Mouse (Mus musculus): ENCODE results near the gene Adh5. TPM values are rescaled to one million over a fixed set of nuclear protein-coding genes. Genes with fewer than 3 reads are reported as not detected.
"Not testable (repeated sequence)": the region's sequence is repeated elsewhere in the genome, so short reads cannot be mapped to it uniquely, and the experiment has no call there.

Adh5 gene
- total RNA-seq, 2 experiments from 2014 or later, result 89.4 to 93.7 TPM

GRCm38 (mm10) chr3:138458441-138458840, 15.5 kb downstream of the Adh5 start:
- DNase-seq (ENCODE audit: low spot score in 2 of 2), result no peak

GRCm38 (mm10) chr3:138460260-138460659, 17.4 kb downstream of the Adh5 start:
- no peak for DNase-seq (ENCODE audit: low spot score in 2 of 2)

DNA sequence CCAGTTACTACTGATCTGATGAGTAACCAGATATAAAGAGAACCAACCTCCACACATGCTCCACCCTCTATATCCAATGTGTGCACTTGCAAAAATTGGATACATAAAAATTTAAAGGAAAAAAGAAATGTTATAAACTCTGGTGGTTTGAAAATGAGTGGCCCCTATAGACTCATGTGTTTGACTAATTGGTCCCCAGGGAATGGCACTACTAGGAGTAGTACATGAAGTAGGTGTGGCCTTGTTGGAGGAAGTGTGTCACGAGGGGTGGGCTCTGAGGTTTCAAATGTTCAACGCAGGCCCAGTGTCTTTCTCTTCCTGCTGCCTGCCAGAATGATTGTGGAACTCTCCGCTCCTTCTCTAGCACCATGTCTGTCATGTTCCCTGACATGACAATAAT, 18.9 kb downstream of the Adh5 start:
- DNase-seq (ENCODE audit: low spot score in 2 of 2), result no peak

DNA sequence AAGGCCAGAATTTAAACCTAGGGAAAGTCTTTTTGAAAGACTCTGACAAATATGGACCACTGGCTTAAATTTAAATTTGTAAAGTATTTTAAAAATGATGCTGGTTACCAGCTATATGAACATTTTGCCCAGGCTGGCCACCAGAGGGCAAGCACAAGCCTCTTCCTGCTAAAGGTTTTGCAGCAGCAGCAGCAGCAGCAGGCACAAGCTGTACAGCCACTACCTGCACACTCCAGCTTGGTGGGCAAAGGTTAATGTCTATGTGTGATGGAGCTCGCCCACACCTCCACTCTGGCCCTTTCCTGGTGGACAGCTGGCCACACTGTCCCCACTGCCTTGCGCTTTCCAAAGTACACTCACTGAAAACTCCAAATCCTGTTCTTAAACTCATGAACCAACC, 20.2 kb downstream of the Adh5 start:
- peak in 1 of 2 experiments; percentile 37 for DNase-seq (ENCODE audit: low spot score in 2 of 2)

DNA sequence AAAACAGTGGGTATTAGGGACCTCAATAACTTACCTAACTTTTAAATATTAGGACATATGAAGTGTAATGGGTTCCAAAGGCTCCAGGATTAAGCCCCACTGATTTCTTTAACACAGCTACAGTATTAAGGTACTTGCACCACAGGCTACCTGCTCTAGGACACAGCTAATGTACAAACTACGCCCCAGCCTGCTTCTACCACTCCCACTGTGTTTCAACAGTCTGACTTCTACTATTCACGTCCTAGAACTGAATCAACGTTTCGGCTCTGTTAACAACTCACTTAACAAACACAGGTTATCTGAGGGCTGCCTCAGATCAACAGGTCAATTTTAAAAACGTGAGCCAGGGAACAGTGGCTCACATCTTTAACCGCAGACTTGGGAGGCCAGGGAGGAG, 20.9 kb downstream of the Adh5 start:
- DNase-seq (ENCODE audit: low spot score in 2 of 2), result no peak

GRCm38 (mm10) chr3:138464573-138465147, 21.8 kb downstream of the Adh5 start:
- no peak for DNase-seq (ENCODE audit: low spot score in 2 of 2)

GRCm38 (mm10) chr3:138466656-138467055, 23.8 kb downstream of the Adh5 start:
- not testable (repeated sequence) for DNase-seq (ENCODE audit: low spot score in 2 of 2)

- DNase-seq (ENCODE audit: low spot score in 2 of 2), result no peak
Observed at GRCm38 (mm10) chr3:138471066-138471465, 28.2 kb downstream of the Adh5 start.

DNA sequence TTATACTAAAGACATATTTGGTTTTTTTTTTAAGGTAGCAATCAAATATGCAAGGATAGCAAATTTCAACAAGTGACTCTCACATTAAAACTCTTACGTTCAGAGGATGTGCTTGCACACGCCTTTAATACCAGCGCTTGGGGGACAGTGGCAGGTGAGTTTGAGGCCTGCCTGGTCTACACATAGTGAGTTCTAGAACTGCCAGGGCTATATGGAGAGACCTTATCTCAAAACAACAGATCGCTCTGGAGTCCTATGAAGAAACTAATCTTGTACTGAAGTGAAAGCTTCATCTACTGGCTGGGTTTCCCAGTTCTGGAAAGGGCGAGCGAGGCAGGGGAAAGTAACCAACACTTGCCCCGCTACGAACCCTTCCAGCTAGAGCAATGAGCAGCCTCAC, 36.6 kb downstream of the Adh5 start:
- DNase-seq (ENCODE audit: low spot score in 2 of 2), result no peak

DNA sequence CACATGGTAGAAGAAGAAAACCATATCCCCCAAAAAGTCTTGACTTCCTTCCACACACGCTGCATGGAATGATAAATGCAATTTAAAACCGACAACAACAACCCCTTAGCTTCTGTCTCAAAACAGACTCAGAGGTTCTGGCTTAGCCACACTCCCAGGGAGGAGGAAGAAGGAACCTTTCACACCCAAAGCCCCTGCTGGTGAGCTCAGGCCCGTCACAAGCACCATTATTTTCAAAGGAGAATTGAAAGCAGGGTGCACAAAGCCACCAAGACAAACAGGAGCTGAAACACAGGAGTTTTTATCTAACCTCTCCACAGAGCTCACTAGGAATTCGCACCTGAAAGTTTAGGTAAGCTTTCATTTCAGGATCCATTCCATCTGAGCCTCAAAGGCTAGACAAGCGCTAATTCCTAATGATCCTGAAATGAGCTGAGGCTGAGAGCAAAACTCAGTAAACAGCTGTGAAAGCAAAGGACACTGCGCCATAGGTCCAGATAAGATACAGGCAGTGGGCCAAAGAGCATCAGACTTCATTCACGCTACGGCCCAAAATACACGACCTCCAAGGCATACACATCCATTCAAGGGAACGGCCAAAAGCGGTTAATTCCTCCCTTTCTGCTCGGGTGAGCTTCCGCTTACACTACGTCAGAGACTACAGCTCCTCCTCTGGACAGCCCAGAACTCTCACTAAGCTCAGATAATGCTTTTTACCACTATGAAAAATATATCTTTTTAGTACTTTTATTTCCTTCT, 38.8 kb downstream of the Adh5 start:
- DNase-seq (ENCODE audit: low spot score in 2 of 2), result no peak

GRCm38 (mm10) chr3:138483240-138483639, 40.3 kb downstream of the Adh5 start:
- DNase-seq (ENCODE audit: low spot score in 2 of 2), result no peak

DNA sequence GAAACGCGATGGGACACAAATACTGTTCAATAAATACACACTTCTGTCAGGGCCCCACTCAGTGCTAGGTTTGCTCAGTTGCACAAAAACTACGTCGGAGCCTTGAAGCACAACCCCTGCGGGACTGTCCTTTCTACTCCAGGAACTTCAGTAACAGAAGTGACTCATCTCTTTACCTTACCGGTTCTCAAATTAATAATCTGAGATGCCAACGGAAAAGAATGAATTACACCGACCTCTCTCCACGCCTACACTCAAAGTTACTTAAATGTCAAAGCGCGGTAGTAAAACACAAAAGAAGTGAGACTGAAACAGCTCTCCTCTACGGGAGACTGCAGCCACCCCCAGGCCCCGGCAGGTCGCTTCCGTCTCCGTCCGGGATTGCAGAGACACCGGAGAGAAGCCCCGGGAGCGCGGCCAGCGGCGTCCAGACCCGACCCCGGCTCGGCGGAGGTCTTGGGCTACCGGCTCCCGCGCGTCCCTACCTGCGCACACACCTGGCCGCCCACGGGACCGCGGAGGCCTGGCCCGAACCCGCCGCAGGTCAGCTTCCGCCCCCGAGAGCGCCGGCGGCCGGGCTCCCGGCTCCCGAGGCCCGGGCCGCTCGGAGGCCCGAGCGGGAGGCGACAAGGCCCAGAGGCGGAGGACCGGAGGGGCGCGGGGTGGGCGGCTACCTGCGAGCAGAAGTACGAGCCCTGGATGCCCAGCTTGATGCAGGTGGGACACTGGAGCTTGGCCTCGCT, 45.9 kb downstream of the Adh5 start:
- no peak for DNase-seq (ENCODE audit: low spot score in 2 of 2)

DNA sequence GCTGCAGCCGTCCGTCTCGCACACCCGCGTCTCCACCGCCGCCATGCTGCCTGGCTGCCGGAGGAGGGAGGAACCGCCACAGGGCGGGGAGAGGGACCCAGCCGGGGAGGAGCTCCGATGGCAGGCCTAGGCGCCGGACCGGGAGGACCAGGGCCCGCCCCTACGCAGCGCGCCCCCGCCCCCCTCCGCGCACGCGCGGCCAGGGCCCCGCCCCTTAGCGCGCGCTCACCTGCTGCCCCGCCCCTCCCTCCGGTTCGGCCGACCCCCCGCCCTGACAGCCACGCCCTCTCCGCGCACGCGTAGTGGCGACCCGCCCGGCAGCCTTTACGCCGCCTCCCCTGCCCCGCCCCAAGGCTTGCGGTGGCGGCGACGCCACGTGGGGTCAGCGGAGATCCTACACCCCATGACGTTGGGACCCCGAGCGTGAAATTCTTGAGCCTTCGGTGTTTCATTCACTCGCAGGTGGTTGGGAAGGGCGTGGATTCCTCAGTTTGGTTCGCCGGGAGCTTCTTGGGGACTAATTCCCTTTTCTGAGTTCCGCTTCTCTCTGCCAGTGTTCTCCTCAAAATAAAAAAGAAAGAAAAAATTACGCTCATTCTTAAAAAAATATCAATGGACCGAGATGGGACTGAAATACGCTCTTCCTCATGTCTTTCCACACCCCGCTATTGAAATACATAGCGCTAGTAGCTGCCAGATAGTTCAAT, 46.6 kb downstream of the Adh5 start, which contains the start of gene Metap1:
TSS of gene Metap1 (minus strand) at position 189 of the 707 bp plus-strand sequence.
- DNase-seq (ENCODE audit: low spot score in 2 of 2), result peak; percentile 96 to 98

GRCm38 (mm10) chr3:138490034-138490337, 47.1 kb downstream of the Adh5 start:
- DNase-seq (ENCODE audit: low spot score in 2 of 2), result no peak

GRCm38 (mm10) chr3:138493668-138494067, 50.8 kb downstream of the Adh5 start:
- no peak for DNase-seq (ENCODE audit: low spot score in 2 of 2)

DNA sequence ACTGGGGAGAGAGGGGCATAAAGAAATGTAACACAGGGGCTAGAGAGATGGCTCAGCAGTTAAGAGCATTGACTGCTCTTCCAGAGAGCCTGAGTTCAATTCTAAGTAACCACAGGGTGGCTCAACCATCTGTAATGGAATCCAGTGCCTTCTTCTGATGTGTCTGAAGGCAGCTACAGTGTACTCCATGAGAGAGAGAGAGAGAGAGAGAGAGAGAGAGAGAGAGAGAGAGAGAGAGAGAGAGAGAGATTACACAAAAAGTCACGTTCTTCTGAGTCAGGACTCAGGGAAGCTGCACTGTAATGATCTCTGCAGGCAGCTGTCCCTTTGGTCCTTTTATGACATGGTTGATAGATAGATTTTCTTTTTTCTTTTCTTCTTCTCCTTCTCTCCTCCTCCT, 51.7 kb downstream of the Adh5 start:
- DNase-seq (ENCODE audit: low spot score in 2 of 2), result no peak

GRCm38 (mm10) chr3:138495166-138496145, 52.6 kb downstream of the Adh5 start:
- no peak for DNase-seq (ENCODE audit: low spot score in 2 of 2)

DNA sequence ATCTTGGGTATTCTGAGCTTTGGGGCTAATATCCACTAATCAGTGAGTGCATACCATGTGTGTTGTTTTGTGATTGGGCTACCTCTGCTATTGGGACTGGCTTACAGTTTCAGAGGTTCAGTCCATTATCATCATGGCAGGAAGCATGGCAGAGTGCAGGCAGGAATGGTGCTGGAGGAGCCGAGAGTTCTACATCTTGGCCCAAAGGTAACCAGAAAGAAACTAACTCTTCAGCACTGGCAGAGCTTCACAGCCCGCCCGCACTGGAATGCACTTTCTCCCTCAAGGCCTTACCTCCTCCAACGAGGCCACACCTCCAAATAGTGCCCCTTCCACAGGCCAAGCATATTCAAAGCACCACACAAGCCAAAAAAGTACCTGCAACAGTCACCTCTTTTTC, 55.8 kb downstream of the Adh5 start:
- no peak for DNase-seq (ENCODE audit: low spot score in 2 of 2)

GRCm38 (mm10) chr3:138499854-138500740, 57.2 kb downstream of the Adh5 start:
- DNase-seq (ENCODE audit: low spot score in 2 of 2), result no peak

- DNase-seq (ENCODE audit: low spot score in 2 of 2), result no peak
Observed at GRCm38 (mm10) chr3:138503754-138504153, 60.9 kb downstream of the Adh5 start.
